Mouse (Mus musculus): Measurements from ENCODE around the gene Gcfc2. TPM values are rescaled to one million over a fixed set of nuclear protein-coding genes. Genes with fewer than 3 reads are reported as not detected.

Gene Gcfc2
- total RNA-seq (2021): 10 to 100 TPM; 14.0 to 16.3 TPM
- long read RNA-seq, full-length matches to known transcripts: 2 of 3 reads
- long read RNA-seq, partial matches to known transcripts: 0 of 3 reads
- long read RNA-seq, other reads (novel, unspliced or antisense): 1 of 3 reads

DNA sequence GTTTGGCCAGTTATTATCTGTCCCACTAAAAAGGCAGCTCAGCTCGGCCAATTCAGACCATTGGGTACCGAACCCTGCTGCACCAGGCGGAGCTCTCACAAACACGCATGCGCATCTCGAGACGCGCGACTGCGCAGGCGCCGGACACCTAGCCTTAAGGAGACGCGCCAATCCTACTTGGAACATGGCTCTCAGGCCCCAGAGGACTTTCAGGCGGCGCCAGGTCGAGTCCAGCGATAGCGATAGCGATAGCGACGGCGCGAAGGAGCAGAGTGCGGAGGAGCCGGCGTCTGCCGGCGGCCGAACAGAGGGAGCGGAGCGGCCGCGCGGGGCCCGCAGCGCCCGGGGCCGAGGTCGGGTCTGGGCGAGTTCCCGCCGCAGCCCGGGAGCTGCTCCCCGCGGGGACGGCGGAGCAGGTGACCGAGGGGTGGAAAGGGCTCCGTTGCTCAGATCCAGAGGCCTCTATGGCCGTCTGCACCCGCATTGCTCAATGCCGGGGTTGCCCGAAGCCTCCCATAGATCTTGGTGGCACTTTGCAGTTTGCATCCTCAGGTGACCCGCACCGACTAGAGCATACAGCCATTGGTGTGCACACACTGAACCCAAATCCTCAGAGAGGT, at the start of gene Gcfc2:
TSS of gene Gcfc2 (plus strand) at position 147 of the 620 bp plus-strand sequence.
- peak; percentile 94 to 97 for DNase-seq (ENCODE audit: low spot score in 2 of 2)

DNA sequence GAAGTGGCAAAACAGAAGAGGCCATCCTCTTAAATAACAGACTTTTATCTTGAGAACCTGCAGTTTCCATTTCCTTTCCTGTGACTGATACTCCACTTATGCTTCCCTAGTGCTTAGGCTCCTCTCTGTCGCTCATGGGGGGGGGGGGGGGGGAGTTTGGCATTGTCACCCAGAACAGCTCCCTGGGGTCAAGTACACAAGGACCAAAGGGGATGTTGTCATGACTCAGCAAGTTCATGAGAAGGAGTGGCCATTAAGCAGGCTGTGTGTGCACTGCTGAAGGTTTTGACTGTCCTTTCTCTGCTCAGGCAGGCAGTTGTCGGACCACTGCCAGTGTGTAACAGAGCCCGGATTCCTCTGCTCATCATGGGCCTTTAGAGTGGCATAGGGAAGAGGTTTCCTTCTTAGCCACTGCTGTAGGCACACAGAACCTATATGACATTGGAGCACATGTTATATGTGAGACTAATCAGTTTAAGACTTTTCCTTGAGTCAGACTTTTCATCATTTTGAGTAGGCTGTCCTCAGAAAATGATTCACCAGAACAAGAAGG, 27.7 kb upstream of the Gcfc2 start:
- DNase-seq (ENCODE audit: low spot score in 2 of 2): no peak

DNA sequence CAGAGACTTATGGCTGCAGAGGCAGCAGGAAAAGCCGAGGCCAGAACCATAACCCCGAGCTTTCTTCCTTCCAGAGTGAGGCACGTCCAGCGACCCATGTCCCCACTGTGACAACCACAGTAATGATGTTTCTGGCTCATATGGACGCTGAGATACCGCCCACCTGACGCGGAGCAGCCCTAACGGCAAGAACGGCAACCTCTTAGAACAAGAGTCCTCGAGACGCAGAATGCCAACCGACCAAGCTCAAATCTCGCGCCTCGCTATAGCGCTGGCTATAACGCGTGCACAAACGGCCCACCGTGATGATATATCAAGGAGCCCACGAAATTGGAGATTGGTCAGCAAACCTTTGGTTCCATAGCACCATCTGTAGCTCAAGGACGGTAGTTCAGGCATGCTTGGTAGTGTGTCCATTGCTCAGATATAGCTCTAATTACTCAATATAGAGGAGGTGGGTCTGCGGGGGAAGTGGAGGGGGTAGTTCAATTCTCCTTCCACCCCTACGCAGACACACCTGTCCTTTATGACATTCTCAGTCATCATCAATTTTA, 13.1 kb upstream of the Gcfc2 start:
- no peak for DNase-seq (ENCODE audit: low spot score in 2 of 2)

DNA sequence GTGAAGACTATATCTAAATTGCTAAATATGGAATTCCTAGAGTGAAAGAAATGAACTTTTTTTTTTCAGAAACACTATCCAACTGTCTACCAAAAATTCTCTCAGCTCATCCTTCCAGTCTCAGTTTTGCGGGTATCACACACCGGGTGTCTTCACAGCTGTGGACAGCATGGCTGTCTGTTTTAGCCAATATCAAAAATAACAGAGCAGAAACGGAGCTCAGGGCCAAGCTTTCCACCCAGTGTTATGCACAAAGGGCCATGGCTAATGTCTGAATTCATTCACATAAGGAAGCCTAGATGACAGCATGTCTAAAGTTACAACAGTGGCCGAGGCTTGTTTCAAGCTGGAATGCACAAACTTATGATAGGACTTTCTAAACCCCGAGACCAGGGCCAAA, 12.2 kb upstream of the Gcfc2 start:
- no peak for DNase-seq (ENCODE audit: low spot score in 2 of 2)

DNA sequence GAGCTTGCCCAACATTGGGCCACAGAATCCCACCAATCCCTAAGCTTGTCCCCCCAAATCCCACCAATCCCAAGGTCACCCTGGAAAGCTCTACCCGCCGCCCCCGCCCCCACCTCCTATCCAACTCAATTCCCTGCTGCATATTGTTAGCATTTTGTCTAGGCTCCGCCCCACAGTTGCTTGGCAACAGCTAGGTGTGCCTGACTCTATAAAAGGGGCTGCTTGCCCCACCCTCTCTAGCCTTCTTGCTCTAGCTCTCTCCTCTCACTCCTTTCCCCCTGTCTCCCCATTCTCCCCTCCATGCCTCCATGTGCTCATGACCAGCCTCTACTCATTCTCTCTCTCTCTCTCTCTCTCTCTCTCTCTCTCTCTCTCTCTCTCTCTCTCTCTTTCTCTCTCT, 11.8 kb upstream of the Gcfc2 start:
- no peak for DNase-seq (ENCODE audit: low spot score in 2 of 2)

DNA sequence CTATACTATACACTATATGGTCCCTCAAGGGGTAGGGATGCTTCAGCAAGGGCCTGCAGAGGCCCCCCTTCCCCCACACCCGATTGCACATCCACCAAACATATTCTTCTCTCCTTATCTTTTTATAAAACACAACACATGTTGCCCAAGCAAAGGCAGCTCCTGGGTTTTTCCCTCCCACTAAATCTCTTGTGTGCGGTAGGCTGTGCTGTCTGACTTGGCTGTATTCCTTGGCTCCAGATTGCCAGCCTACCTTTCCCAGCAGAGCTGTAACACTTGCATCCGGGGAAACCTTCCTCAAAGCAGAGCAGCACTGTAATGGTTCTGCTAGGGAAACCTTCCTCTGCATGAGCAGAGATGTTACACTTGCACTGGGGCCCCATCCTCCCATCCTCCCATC, 11.3 kb upstream of the Gcfc2 start:
- DNase-seq (ENCODE audit: low spot score in 2 of 2): peak in 1 of 2 experiments; percentile 22

DNA sequence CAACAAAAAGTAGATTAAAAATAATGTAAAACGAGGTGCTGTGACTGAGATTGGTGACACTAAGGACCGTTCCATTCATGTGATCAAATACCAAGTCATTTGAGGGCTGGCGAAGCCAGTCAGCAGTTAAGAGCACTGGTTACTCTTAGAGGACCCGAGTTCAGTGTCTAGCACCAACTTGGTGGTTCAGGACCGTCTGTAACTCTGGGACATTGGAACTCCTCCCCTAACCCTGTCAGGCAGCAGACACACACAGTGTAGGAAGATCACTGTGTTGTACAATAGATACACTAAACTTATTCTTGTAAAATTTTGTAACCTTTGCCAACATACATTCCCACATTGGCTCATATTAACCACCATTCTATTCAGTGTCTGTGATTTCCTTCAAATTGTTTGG, 835 bp downstream of the Gcfc2 start:
- DNase-seq (ENCODE audit: low spot score in 2 of 2): no peak

DNA sequence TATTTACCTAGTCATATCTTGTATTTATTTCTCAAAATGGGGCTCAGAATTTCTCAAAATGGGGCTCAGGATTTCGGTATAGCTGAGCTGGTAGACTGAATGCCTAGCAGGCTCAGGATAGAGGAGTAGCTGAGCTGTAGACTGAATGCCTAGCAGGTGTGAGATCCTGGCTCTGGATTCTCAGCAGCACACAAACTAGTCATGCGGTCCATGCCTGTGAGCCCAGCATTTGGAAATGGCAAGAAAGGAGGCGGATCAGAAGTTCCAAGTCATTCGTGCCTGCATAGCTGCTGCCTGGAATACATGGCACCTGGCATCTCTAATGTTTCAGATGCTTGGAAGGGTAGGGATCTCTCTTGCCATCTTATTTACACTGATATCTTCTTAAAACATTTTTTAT, 5.9 kb downstream of the Gcfc2 start:
- no peak for DNase-seq (ENCODE audit: low spot score in 2 of 2)

DNA sequence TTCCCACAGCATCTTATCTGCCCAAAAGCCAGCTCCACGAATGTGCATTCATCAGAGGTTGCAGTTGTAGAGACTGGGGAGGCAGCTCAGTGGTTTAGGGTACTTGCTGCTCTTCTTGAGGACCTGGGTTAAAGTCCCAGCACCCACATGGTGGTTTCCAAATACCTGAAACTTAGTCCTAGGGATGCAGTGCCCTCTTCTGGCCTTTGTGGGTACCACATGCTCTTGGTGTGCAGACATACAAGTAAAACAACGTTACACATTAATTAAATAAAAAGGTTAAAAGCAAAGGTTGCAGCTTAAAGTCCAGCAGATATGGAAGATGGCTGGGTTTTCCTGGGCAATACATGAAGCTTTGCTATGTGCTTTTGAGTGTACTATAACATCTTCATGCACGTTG, 9.8 kb downstream of the Gcfc2 start:
- DNase-seq (ENCODE audit: low spot score in 2 of 2): no peak

DNA sequence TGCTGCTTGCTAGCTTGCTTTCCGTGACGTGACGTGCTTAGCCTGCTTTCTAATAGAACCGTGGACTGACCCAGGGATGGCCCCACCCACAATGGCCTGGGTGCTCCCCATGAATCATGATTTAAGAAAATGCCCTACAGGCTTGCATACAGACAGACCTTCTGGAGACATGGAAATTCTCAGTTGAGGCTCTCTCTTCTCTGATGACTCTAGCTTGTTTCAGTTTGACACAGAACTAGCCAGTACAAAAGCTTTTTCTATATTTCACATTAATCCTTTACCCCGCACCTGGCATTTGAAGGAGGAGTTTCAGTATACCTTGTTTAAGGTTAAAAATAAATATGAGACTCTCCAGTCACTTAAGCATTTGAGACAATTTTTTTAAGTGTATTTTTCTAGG, 18.2 kb downstream of the Gcfc2 start:
- DNase-seq (ENCODE audit: low spot score in 2 of 2): no peak

DNA sequence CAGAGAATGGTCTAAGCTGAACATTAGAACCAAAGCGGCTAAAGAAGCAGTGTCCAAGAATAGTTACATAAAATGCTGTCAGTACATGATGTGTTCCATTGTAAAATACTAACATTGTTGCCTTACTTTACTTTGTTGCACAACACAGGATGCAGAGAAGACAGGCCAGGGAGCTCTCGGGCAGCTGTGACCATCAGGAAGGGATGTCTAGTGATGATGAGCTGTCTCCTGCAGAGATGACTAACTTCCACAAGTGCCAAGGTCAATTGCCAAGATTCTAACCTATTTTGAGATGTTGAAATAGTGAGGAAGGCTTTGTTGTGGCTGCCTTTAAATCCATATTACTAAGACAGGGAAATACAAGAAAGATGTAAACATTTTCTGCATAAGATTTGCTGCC, 19.8 kb downstream of the Gcfc2 start:
- no peak for DNase-seq (ENCODE audit: low spot score in 2 of 2)

DNA sequence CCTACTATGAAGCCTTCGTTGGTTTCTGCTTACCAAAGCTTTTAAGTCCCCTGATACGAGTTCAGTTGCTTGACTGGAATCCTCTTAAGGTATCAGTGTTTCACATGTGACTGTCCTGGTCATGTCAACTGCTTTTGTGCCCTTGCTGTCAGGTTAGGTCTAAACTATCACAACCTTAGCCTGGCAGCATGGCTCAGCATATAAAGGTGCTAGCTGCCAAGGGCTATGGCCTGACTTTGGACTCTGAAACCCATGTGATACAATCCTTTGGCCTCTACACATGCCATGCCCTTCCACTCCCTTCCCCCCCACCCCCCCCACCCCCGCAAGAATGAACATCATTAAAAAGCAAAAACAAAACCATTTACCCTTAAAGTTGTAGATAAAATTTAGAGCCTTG, 21.0 kb downstream of the Gcfc2 start:
- no peak for DNase-seq (ENCODE audit: low spot score in 2 of 2)

DNA sequence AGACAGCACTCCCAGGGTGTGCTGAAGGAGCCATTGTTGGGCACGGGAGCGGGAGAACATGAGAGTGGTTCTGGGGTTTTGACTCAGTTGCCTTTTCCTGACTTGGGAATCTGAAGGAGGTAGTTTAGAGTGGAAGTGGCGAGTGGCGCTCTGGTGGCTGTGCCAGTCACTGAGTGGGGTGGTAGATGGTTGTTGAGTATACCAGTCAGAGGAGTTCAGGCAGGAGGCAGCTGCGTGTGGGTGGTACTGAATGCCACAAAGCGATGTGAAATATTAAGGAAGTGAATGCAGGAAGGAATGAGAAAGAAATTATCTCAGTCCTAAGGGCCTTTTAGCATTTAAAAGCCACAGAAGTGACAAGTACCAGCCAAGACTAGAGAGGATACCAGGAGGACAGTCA, 23.4 kb downstream of the Gcfc2 start:
- DNase-seq (ENCODE audit: low spot score in 2 of 2): no peak

DNA sequence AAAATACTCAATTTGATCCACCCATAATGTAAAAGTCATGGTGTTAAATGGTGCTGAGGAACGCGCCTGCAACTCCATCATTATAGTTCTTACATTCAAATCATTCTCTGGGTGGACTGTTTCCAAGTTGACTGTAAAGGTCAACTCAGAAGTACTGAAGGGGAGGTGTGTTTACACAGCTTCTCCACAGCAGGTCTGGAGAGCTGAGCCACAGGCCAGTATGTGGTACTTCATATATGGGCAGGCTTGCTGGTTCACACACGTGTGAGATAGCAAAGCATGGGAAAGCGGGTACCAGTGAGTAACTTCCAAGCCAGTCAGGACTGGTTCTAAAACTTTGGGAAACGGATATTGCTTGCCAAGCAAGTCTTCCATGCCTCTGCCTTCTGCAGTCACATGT, 31.7 kb downstream of the Gcfc2 start:
- no peak for DNase-seq (ENCODE audit: low spot score in 2 of 2)

DNA sequence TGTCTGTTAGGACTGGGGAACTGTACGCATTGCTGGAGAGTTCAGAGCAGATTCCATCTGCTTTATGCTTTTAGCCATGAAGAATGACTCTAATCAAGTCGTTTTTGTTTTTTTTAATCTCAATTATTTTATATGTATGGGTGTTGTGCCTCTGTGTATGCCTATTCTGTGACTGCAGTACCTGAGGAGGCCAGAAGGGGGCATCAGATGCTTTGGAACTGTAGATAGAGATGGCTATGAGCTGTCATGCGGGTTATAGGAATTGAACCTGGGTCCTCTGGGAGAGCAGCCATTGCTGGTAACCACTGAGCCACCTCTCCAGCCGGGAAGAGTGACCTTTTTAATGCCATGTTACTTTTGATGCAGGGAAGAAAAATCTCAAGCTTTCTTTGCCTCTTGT, 32.9 kb downstream of the Gcfc2 start:
- DNase-seq (ENCODE audit: low spot score in 2 of 2): no peak

DNA sequence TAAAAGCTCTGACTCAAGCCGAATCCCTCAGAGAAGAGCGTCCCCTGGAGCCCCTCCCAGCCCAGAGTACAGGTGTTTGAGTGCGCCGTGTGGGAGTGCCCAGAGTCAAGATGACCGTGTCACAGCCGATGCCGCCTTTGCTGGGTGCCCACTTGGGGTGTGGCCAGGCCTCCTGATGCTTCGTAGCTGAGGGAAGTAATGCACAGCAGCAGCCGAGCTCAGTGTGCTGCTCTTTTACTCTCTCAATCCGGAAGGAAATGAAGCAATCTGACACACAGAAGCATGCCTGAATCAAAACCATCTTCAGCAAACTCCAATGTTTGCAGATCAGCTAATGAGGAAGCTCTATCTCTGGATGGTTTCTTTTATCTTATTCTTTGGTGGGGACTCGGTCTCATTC, 34.5 kb downstream of the Gcfc2 start:
- DNase-seq (ENCODE audit: low spot score in 2 of 2): no peak

DNA sequence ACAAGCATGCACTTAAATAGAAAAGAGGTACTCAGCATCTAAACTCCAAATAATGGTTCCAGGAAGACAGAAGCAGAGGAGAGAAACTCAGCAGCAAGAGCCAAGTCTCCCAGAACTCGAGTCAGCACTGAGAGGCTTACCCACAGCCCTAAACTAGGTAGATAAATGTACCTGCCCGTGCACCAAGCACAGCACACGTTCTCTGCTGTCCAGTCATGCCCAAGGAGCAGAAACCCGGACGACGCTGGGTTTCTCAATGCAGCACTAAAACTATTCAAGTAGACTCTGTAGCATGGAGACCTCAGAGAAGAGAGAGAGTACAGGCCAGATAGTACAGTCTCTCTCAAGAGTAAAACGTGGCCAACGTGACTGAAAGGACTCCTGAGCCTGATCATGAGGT, 36.4 kb downstream of the Gcfc2 start:
- DNase-seq (ENCODE audit: low spot score in 2 of 2): no peak

DNA sequence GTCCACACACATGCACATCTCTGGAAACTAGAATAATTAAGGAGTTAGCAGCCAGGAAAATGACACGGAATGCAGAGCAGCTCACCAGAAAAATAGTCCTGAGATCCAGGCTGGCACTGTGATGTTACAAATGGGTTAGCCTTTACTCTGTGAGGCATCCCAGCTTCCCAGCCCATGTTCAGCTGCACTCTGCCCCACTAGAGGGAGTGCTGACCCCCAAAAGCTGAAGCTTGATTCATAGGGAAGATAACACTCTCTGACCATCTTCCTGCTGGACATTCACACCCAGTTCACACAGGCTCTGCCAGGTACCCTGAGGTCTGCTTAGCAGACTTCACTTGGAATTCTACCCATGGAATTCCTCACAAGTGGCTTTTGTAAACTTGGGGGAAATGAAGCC, 36.8 kb downstream of the Gcfc2 start:
- no peak for DNase-seq (ENCODE audit: low spot score in 2 of 2)

DNA sequence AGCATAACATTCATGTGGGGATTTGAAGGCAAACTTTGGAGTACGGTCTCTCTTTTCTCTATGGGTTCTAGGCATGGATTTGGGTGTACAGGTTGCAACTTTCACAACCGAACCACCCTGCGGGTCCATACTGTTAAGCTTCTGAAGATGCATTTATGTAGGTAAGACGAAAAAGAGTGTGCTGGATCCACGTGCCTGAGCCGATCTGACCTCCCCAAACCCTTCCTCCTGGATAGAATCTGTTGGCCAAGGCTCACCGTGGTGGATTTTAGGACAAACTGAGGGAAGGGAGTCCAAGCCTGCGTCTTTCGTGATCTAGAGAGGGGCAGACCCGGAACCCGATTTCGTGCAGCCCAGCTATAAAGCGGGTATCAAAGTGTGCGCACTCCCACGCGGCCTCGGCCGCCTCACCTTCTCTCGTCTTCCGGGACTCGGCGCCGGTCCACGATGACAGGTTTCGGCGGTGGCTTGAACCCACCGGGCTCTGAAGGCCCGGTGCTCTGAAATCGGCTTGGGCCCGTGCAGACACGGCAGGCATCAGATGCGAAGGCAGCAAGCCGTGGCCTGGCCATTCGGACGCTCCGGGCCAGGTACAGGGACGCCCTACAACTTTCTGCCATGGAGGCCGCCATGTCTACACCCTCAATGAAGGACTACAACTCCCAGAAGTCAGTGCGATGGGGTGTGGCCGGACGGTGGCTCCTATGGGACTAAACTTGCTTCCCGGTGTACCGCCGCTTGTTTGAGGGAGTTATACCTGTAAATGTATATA, 42.0 kb downstream of the Gcfc2 start, which contains the start of gene Mrpl19:
TSS of gene Mrpl19 (minus strand) at position 663 of the 772 bp plus-strand sequence.
- peak; percentile 87 to 92 for DNase-seq (ENCODE audit: low spot score in 2 of 2)

DNA sequence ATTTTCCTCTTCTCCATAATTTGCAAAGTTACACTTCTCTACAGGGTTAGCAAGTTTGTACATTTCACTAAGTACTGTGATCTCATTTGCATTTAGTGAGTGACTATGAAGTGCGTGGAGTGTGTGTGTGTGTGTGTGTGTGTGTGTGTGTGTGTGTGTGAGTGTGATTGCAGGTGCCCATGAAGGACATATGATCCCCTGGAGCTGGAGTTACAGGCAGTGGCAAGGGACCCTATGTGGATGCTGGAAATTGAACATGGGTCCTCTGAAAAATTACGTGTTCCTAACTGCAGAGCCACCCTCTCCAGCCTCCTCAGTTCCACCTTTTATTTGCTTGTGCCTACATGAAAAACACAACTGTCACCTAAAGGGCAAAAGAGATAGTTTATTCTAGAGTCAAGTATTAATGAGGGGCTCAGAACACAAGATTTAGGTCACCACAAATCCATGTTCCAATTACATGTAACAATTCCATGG, 42.6 kb downstream of the Gcfc2 start:
- DNase-seq (ENCODE audit: low spot score in 2 of 2): no peak

DNA sequence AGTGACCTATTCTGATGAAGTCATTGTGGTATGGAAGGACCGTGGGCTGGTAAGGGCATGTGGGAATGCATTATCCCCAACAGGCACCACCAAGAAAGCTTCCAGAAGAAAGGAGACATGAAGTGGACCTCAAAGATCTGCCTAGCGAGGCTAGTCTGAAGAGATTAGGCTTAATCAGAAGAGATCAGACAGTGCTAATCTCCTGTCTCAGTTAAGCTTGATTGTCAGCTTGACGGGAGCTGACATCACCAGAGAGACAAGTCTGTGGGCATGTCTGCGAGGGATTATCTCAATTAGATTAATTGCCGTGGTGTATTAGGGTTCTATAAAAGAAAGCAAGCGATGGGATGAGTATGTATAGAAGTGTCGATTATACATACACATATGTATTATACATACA, 47.7 kb downstream of the Gcfc2 start:
- no peak for DNase-seq (ENCODE audit: low spot score in 2 of 2)

DNA sequence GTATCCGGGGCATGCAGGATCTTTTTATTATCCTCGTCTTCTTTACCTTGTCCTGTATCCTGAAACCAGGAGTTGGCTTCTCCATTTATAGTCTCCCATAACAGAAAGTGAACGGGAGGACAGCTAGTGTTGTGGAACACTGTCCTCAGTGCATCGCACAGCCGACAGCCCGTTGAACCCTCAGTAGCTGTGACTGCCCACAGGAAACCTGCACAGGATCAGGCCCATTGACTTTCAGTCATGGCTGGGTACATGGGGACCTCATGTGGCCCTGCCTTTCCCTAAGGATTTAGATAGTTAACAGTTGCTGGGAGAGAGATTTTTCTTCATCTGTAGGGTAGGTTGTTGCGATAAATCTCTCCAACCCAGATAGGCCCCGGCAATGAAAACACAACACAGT, 49.1 kb downstream of the Gcfc2 start:
- no peak for DNase-seq (ENCODE audit: low spot score in 2 of 2)
